Mouse (Mus musculus) thymus, adult 18-20 months (tissue): ENCODE results near the gene Rgp1.
"Not testable (repeated sequence)": the region's sequence is repeated elsewhere in the genome, so short reads cannot be mapped to it uniquely, and the experiment has no call there.

Experiments used
- DNase-seq, 2 experiments: peaks; one replicate each; pipeline ENCODE4 v3.0.0; 2022; ENCODE audit warnings: mixed read lengths in 2 of 2

Gene Rgp1

GRCm38 (mm10) chr4:43578376-43579204, at the start of gene Rgp1, which contains the start of gene Gba2:
TSS of gene Rgp1 (plus strand) at chr4:43578715.
TSS of gene Gba2 (minus strand) at chr4:43578873.
- peak; percentile 77 to 81 for DNase-seq

GRCm38 (mm10) chr4:43530081-43530501, 48.4 kb upstream of the Rgp1 start:
- no peak for DNase-seq

GRCm38 (mm10) chr4:43530581-43530980, 47.9 kb upstream of the Rgp1 start:
- peak; percentile 39 to 57 for DNase-seq

GRCm38 (mm10) chr4:43533270-43533669, 45.2 kb upstream of the Rgp1 start:
- DNase-seq: no peak

GRCm38 (mm10) chr4:43535628-43536027, 42.9 kb upstream of the Rgp1 start:
- no peak for DNase-seq

- no peak for DNase-seq
These were observed 42.5 kb upstream of the Rgp1 start for GRCm38 (mm10) chr4:43536031-43536430.

GRCm38 (mm10) chr4:43542044-43542443, 36.5 kb upstream of the Rgp1 start:
- no peak for DNase-seq

- no peak for DNase-seq
These were observed 32.0 kb upstream of the Rgp1 start for GRCm38 (mm10) chr4:43546375-43547047.

GRCm38 (mm10) chr4:43547160-43547559, 31.4 kb upstream of the Rgp1 start:
- DNase-seq: no peak

- DNase-seq: no peak
These were observed 29.5 kb upstream of the Rgp1 start for GRCm38 (mm10) chr4:43549055-43549454.

GRCm38 (mm10) chr4:43551854-43552253, 26.7 kb upstream of the Rgp1 start:
- not testable (repeated sequence) for DNase-seq

- no peak for DNase-seq
These were observed 26.1 kb upstream of the Rgp1 start for GRCm38 (mm10) chr4:43552437-43552836.

GRCm38 (mm10) chr4:43553891-43554290, 24.6 kb upstream of the Rgp1 start:
- no peak for DNase-seq

GRCm38 (mm10) chr4:43555926-43556325, 22.6 kb upstream of the Rgp1 start:
- no peak for DNase-seq

GRCm38 (mm10) chr4:43558028-43558630, 20.4 kb upstream of the Rgp1 start:
- DNase-seq: no peak

GRCm38 (mm10) chr4:43558631-43559356, 19.7 kb upstream of the Rgp1 start:
- peak; percentile 50 to 65 for DNase-seq

- DNase-seq: no peak
These were observed 18.8 kb upstream of the Rgp1 start for GRCm38 (mm10) chr4:43559519-43560242.

- peak in 1 of 2 experiments; percentile 41 for DNase-seq
These were observed 18.3 kb upstream of the Rgp1 start for GRCm38 (mm10) chr4:43560243-43560611.

GRCm38 (mm10) chr4:43560976-43561375, 17.5 kb upstream of the Rgp1 start:
- no peak for DNase-seq

GRCm38 (mm10) chr4:43561436-43561996, 17.0 kb upstream of the Rgp1 start:
- DNase-seq: no peak

- peak; percentile 88 to 93 for DNase-seq
These were observed 16.3 kb upstream of the Rgp1 start, which contains the start of the genes Creb3 and Tln1 for GRCm38 (mm10) chr4:43561997-43562768. TSS of gene Creb3 (plus strand) at chr4:43562332. TSS of gene Tln1 (minus strand) at chr4:43562691.
